Mouse (Mus musculus) heart, postnatal 25 days (tissue): ENCODE results near the gene Rbx1. TPM values are rescaled to one million over a fixed set of nuclear protein-coding genes. Genes with fewer than 3 reads are reported as not detected.

ENCODE experiments used
- total RNA-seq, 2 experiments: library from RNA; stranded (reverse); gene quantifications; 2 replicates each; pipeline ENCODE4 v1.2.3; 2021

Rbx1 gene
- total RNA-seq, 2 experiments from 2014 or later = 116 to 128 TPM

Other genes with a start within 250 kb of the Rbx1 start
- gene Mchr1, start 230.8 kb upstream of the Rbx1 start, total RNA-seq = not detected
- gene Slc25a17, start 105.5 kb upstream of the Rbx1 start, total RNA-seq = 10 to 100 TPM; 17.2 to 17.8 TPM
- gene St13, start 66.2 kb upstream of the Rbx1 start, total RNA-seq = 100 to 1,000 TPM in 1 of 2 experiments, 10 to 100 TPM in 1; 86.0 to 108 TPM
- gene Xpnpep3, start 66.2 kb upstream of the Rbx1 start, total RNA-seq = 10 to 100 TPM; 10.2 to 12.6 TPM
- not detected for gene Dnajb7, start 58.0 kb upstream of the Rbx1 start, total RNA-seq
- gene Ep300, start 119.1 kb downstream of the Rbx1 start, total RNA-seq = 10 to 100 TPM; 35.4 to 51.9 TPM
- gene L3mbtl2, start 197.6 kb downstream of the Rbx1 start, total RNA-seq = 10 to 100 TPM in 1 of 2 experiments, 1 to 10 TPM in 1; 9.6 to 10.8 TPM
- 1 to 10 TPM; 1.3 to 1.6 TPM for gene Chadl, start 231.0 kb downstream of the Rbx1 start, total RNA-seq